Mouse (Mus musculus) v-Abl transformed pro-B cells (cell line): ENCODE results near the gene Hist1h4i.
"Not testable (repeated sequence)": the region's sequence is repeated elsewhere in the genome, so short reads cannot be mapped to it uniquely, and the experiment has no call there.

Experiments used
- in situ Hi-C, 2 experiments: fragments of 400-800 bp; cut with MboI; formaldehyde crosslinking; loops; one replicate each; pipeline ENCODE4 v1.15.1; 2025; ENCODE audit not compliant: unreplicated experiment in 2 of 2

Hist1h4i gene

GRCm38 (mm10) chr13:22041142-22041536 is at the start of gene Hist1h4i:
TSS of gene Hist1h4i (minus strand) at chr13:22041362.
- in situ Hi-C loops: loop anchor here (5.0 to 25.0 kb wide), 4 partner anchors 354 to 1871 kb away; partner anchors contain the start of genes Hist1h1a (in 1 of the 2), Hist1h2ab (in 1 of the 2), Hist1h3a (in 1 of the 2) and Hist1h3b (in 1 of the 2)

- in situ Hi-C loops: not testable (repeated sequence)
Observed at GRCm38 (mm10) chr13:22084140-22084539, 43.0 kb upstream of the Hist1h4i start, which contains the start of gene Vmn1r188. TSS of gene Vmn1r188 (plus strand) at chr13:22084440.

GRCm38 (mm10) chr13:22063468-22063867 is 22.3 kb upstream of the Hist1h4i start:
- in situ Hi-C loops: loop anchor here in 1 of 2 experiments (25.0 kb wide), 1 partner anchor 324 kb away; the partner anchor contains the start of genes Vmn1r199 and Vmn1r200

- in situ Hi-C loops: loop anchor here in 1 of 2 experiments (25.0 kb wide), 1 partner anchor 326 kb away; the partner anchor contains the start of genes Vmn1r199 and Vmn1r200
Observed at GRCm38 (mm10) chr13:22061422-22061821, 20.3 kb upstream of the Hist1h4i start.

GRCm38 (mm10) chr13:22053754-22054153 is 12.6 kb upstream of the Hist1h4i start:
- in situ Hi-C loops: loop anchor here in 1 of 2 experiments (25.0 kb wide), 1 partner anchor 334 kb away; the partner anchor contains the start of genes Vmn1r199 and Vmn1r200

- in situ Hi-C loops: loop anchor here in 1 of 2 experiments (25.0 kb wide), 1 partner anchor 336 kb away; the partner anchor contains the start of genes Vmn1r199 and Vmn1r200
Observed at GRCm38 (mm10) chr13:22051523-22051859, 10.3 kb upstream of the Hist1h4i start.

GRCm38 (mm10) chr13:22050591-22051522 is 9.7 kb upstream of the Hist1h4i start:
- in situ Hi-C loops: loop anchor here in 1 of 2 experiments (25.0 kb wide), 1 partner anchor 336 kb away; the partner anchor contains the start of genes Vmn1r199 and Vmn1r200

- in situ Hi-C loops: loop anchor here (10.0 to 25.0 kb wide), 4 partner anchors 337 to 1862 kb away; partner anchors contain the start of genes Vmn1r200 (in 2 of the 2), Hist1h1a (in 1 of the 2), Hist1h2ab (in 1 of the 2) and Hist1h3a (in 1 of the 2)
Observed at GRCm38 (mm10) chr13:22049737-22050440, 8.7 kb upstream of the Hist1h4i start.

GRCm38 (mm10) chr13:22049041-22049440 is 7.9 kb upstream of the Hist1h4i start:
- in situ Hi-C loops: loop anchor here (10.0 to 25.0 kb wide), 3 partner anchors 346 to 1863 kb away; partner anchors contain the start of genes Hist1h1a (in 1 of the 2), Hist1h2ab (in 1 of the 2), Hist1h3a (in 1 of the 2) and Hist1h3b (in 1 of the 2)

- in situ Hi-C loops: loop anchor here (10.0 to 25.0 kb wide), 3 partner anchors 349 to 1867 kb away; partner anchors contain the start of genes Hist1h1a (in 1 of the 2), Hist1h2ab (in 1 of the 2), Hist1h3a (in 1 of the 2) and Hist1h3b (in 1 of the 2)
Observed at GRCm38 (mm10) chr13:22045311-22045710, 4.1 kb upstream of the Hist1h4i start.

- in situ Hi-C loops: loop anchor here (5.0 to 25.0 kb wide), 4 partner anchors 350 to 1868 kb away; partner anchors contain the start of genes Hist1h1a (in 1 of the 2), Hist1h2ab (in 1 of the 2), Hist1h3a (in 1 of the 2) and Hist1h3b (in 1 of the 2)
Observed at GRCm38 (mm10) chr13:22044432-22045155, 3.4 kb upstream of the Hist1h4i start.

GRCm38 (mm10) chr13:22043503-22044431 is 2.6 kb upstream of the Hist1h4i start:
- in situ Hi-C loops: loop anchor here (5.0 to 25.0 kb wide), 4 partner anchors 351 to 1869 kb away; partner anchors contain the start of genes Hist1h1a (in 1 of the 2), Hist1h2ab (in 1 of the 2), Hist1h3a (in 1 of the 2) and Hist1h3b (in 1 of the 2)

GRCm38 (mm10) chr13:22042568-22043502 is 1.7 kb upstream of the Hist1h4i start, which contains the start of the genes Hist1h2ag and Hist1h2bj:
TSS of gene Hist1h2ag (minus strand) at chr13:22042944.
TSS of gene Hist1h2bj (plus strand) at chr13:22043214.
- in situ Hi-C loops: loop anchor here (5.0 to 25.0 kb wide), 4 partner anchors 352 to 1869 kb away; partner anchors contain the start of genes Hist1h1a (in 1 of the 2), Hist1h2ab (in 1 of the 2), Hist1h3a (in 1 of the 2) and Hist1h3b (in 1 of the 2)

- in situ Hi-C loops: loop anchor here (5.0 to 25.0 kb wide), 4 partner anchors 353 to 1870 kb away; partner anchors contain the start of genes Hist1h1a (in 1 of the 2), Hist1h2ab (in 1 of the 2), Hist1h3a (in 1 of the 2) and Hist1h3b (in 1 of the 2)
Observed at GRCm38 (mm10) chr13:22041651-22042567, 747 bp upstream of the Hist1h4i start.
